Mouse (Mus musculus) liver, embryonic 13.5 days (tissue): ENCODE measurements around the gene Nelfa. TPM values are rescaled to one million over a fixed set of nuclear protein-coding genes. Genes with fewer than 3 reads are reported as not detected.
"Not testable (repeated sequence)": the region's sequence is repeated elsewhere in the genome, so short reads cannot be mapped to it uniquely, and the experiment has no call there.

Experiments used
- ATAC-seq: fragments of 200-750 bp; cut with Nextera tagmentation; 2 replicates; pipeline ENCODE4 v1.8.0; 2017; ENCODE audit warnings: low read depth, mild to moderate bottlenecking, moderate number of reproducible peaks, moderate library complexity
- DNase-seq: peaks from one replicate; pipeline ENCODE4 v3.0.0; 2022
- H3K27ac ChIP-seq: fragments of 300-500 bp; sonication (generic); 2 replicates; pipeline ENCODE4 v1.5.1; 2015; ENCODE audit warnings: moderate library complexity, mild to moderate bottlenecking, inconsistent platforms
- H3K27me3 ChIP-seq: fragments of 300-500 bp; sonication (generic); 2 replicates; pipeline ENCODE4 v1.6.1; 2015; ENCODE audit warnings: mild to moderate bottlenecking, inconsistent platforms
- H3K36me3 ChIP-seq: fragments of 300-500 bp; sonication (generic); 2 replicates; pipeline ENCODE4 v1.6.1; 2015; ENCODE audit warnings: mild to moderate bottlenecking, inconsistent platforms
- H3K4me1 ChIP-seq: fragments of 300-500 bp; sonication (generic); replicated peaks from 2 replicates; pipeline ENCODE4 v1.6.1; 2015; ENCODE audit warnings: inconsistent platforms
- H3K4me2 ChIP-seq: fragments of 300-500 bp; sonication (generic); 2 replicates; pipeline ENCODE4 v1.6.1; 2015; ENCODE audit warnings: inconsistent platforms, mild to moderate bottlenecking, moderate library complexity
- H3K4me3 ChIP-seq: fragments of 300-500 bp; sonication (generic); replicated peaks from 2 replicates; pipeline ENCODE4 v1.5.1; 2015; ENCODE audit warnings: mild to moderate bottlenecking, inconsistent platforms
- H3K9ac ChIP-seq: fragments of 300-500 bp; sonication (generic); 2 replicates; pipeline ENCODE4 v1.6.1; 2015; ENCODE audit warnings: mild to moderate bottlenecking, inconsistent platforms
- H3K9me3 ChIP-seq: fragments of 300-500 bp; sonication (generic); replicated peaks from 2 replicates; pipeline ENCODE4 v1.6.1; 2016; ENCODE audit warnings: inconsistent platforms
- WGBS: fragments of 180-500 bp; shearing (Covaris S2); methylation state at CpG from one replicate; pipeline ENCODE4 v1.1.7; 2015; ENCODE audit not compliant: insufficient replicate concordance; 5-methylcytosine and 5-hydroxymethylcytosine counted together
- polyA plus RNA-seq: library from polyadenylated mRNA; unstranded; fragments of >200 nt; fragmentation: Nextera tagmentation; extraction: Ambion mirVana; gene quantifications from 2 replicates; pipeline ENCODE4 v1.2.1, GENCODE M21; 2015

Gene Nelfa
- polyA plus RNA-seq, 1 experiment from 2014 or later, result 30.9 TPM

DNA sequence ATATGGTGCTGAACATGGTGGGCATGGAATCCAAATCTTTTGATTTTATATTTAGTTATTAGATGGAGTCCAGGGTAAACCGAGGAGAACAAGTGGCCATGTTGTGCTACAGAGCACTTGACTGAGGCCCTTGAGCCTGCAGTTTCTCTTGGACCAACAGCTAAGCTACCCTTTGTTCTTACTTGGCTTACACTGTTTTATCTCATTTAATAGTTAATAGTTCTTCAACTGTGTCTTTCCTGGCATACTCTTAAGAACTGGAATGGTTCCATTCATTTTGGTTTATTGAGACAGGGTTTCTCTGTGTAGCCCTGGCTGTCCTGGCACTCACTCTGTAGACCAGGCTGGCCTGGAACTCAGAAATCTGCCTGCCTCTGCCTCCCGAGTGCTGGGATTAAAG lies 19.6 kb downstream of the Nelfa start:
- not testable (repeated sequence) for H3K27ac ChIP-seq, DNase-seq, ATAC-seq, H3K9me3 ChIP-seq, H3K27me3 ChIP-seq, H3K4me1 ChIP-seq, H3K9ac ChIP-seq, H3K4me2 ChIP-seq, H3K4me3 ChIP-seq
- 83% methylated on average over 2 of the region's 2 CpGs for WGBS
- H3K36me3 ChIP-seq, result peaks cover 73% of the 10 kb centered on the region

DNA sequence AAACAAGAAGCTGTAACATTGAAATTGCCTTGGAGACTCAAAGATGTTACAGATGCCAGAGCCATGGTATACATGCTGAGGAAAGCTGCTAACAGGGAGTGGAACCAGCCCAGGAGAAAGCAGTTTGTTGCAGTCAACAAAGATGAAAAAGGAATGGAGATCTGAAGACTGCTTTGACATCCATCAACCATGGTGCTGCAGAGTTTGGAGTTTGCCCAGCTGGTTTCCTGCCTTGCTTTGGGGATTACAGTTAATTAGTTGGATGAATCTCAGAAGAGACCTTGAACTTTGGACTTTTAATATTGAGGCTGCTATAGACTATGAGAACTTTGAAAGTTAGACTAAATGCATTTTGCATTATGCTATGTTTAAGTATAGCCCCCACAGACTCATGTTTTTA lies 21.2 kb downstream of the Nelfa start:
- not testable (repeated sequence) for H3K4me1 ChIP-seq, H3K27me3 ChIP-seq, H3K4me2 ChIP-seq, H3K9me3 ChIP-seq, H3K27ac ChIP-seq, ATAC-seq, H3K9ac ChIP-seq, DNase-seq, H3K4me3 ChIP-seq
- peaks cover 57% of the 10 kb centered on the region for H3K36me3 ChIP-seq

DNA sequence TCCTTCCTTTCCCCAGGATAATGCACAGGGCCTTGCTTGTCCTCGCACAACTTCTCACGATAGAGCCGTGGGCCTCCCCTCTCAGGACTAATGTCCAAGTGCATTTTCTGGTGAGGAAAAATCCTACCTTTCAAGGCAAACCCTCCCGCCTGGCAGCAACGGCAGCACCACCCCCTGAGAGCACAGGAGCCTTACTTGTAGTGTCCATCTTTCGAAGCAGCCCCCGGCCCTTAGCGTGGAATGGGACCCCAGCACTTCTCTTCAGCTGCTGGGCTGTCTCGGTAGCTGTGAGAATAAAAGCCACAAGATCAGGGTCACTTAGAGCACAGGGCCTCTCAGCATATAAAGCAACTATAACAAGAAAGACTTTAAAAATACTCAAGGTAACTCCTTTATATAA lies 33.0 kb downstream of the Nelfa start:
- Histone ChIP-seq H3K27me3 (no peaks in the 10 kb centered on the region), H3K4me2 (no peak overlapping the region), H3K27ac (no peak overlapping the region), H3K9me3 (no peaks in the 10 kb centered on the region), H3K9ac (no peak overlapping the region), H3K4me3 (no peak overlapping the region), H3K4me1 (no peaks in the 10 kb centered on the region), H3K36me3 (peaks cover 52% of the 10 kb centered on the region)
- DNase-seq (no peak), ATAC-seq (no peak)
- 90% methylated on average over 9 of the region's 9 CpGs for WGBS

DNA sequence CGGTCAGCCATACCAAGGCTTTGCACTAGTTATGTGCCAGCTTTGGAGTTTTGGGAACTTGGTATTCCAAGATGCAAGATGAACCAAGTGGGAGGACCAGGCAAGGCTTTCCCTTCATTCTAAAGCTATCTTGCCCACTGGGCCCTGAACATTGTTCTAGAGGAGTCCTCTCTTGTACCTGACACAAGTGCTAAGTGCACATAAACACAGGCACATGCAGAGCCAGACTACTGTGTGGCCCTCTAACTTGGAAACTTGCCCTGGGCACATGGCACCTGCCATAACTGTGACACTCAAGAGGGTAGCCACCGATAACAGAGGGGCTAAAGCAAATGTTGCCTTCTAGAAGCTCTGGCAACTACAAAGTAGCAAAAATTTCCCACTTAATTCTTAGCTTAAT lies 33.5 kb downstream of the Nelfa start:
- Histone ChIP-seq H3K4me3 (no peak overlapping the region), H3K9ac (no peak overlapping the region), H3K27ac (no peak overlapping the region), H3K9me3 (no peaks in the 10 kb centered on the region), H3K4me1 (no peaks in the 10 kb centered on the region), H3K36me3 (peaks cover 57% of the 10 kb centered on the region), H3K4me2 (no peak overlapping the region), H3K27me3 (no peaks in the 10 kb centered on the region)
- no peak for ATAC-seq
- WGBS, result 97% methylated on average over 2 of the region's 2 CpGs
- DNase-seq, result no peak

DNA sequence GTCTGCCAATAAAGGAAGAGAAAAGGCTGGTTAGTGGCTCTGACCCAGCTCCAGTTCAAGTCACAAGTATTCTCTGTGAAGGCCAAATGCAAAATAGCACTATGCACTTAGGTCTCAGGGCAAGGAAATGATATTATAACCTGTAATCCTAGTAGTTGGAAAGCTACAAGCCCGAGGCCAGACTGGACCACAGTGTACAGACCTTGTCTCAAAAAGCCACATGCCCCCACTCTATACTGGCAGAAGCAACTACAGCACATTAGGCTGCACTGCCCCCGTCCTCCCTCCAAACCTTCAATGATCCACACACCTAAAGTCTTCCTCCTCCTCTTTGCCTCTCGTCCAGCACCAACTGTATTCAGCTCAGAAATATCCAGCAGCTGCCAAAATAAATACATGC lies 34.9 kb downstream of the Nelfa start:
- 84% methylated on average over 3 of the region's 3 CpGs for WGBS
- no peak for ATAC-seq
- no peaks in the 10 kb centered on the region for H3K9me3 ChIP-seq
- H3K36me3 ChIP-seq, result peaks cover 71% of the 10 kb centered on the region
- H3K4me2 ChIP-seq, result no peak overlapping the region
- no peaks in the 10 kb centered on the region for H3K4me1 ChIP-seq
- H3K27ac ChIP-seq, result no peak overlapping the region
- no peak overlapping the region for H3K4me3 ChIP-seq
- no peak overlapping the region for H3K9ac ChIP-seq
- no peak for DNase-seq
- no peaks in the 10 kb centered on the region for H3K27me3 ChIP-seq

DNA sequence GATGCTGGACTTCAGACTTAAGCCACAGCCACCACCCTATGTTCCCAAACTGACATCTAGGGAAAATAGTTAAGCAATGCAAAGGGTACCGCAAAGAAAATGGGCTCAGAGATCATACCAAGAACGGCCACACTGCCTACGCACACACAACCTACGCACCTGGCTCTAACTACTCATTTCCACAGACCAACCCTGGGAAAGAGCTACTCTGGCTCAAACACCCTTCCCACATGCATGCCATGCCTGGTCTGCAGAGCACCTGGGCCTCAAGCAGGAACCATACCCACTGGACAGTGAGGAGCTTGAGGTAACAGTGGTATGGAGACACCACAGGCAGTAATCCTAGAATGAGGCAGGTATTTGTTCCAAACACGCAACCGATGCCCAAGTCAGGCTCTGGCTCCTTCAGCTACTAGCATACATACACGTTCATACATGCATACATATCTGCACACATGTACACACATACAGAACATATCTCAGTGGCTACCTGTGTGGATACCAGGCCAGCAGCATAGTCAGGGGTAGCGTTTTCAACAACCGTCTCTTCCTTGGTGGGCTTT lies 35.4 kb downstream of the Nelfa start:
- DNase-seq (no peak), ATAC-seq (no peak)
- H3K36me3 ChIP-seq, result peaks cover 76% of the 10 kb centered on the region
- H3K27ac ChIP-seq, result no peak overlapping the region
- H3K4me3 ChIP-seq, result no peak overlapping the region
- no peak overlapping the region for H3K9ac ChIP-seq
- no peaks in the 10 kb centered on the region for H3K9me3 ChIP-seq
- no peaks in the 10 kb centered on the region for H3K4me1 ChIP-seq
- H3K27me3 ChIP-seq, result no peaks in the 10 kb centered on the region
- H3K4me2 ChIP-seq, result no peak overlapping the region
- 89% methylated on average over 9 of the region's 9 CpGs for WGBS

DNA sequence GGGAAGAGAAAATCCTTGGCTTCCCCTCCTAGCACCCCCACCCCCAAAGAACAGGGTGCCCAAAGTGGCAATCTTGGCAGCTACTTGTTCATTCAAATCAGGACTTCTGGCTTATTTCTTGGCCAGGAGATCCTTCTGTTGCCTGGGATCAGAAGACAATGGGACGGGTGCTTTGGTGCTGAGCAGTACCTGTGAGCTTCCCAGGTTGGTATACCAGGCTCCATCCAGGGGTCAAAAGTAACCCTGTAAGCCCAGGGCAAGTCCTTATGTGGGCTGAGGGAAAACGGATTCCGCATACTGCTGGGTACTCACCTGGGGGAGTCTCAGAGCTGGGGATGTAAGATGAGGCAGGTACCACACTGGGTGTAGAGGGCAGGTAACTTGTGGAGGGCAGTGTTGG lies 36.1 kb downstream of the Nelfa start:
- ATAC-seq, result no peak
- DNase-seq, result no peak
- H3K9me3 ChIP-seq, result no peaks in the 10 kb centered on the region
- H3K4me2 ChIP-seq, result no peak overlapping the region
- no peaks in the 10 kb centered on the region for H3K27me3 ChIP-seq
- H3K27ac ChIP-seq, result no peak overlapping the region
- WGBS, result 84% methylated on average over 3 of the region's 3 CpGs
- H3K9ac ChIP-seq, result no peak overlapping the region
- H3K4me1 ChIP-seq, result no peaks in the 10 kb centered on the region
- H3K36me3 ChIP-seq, result peaks cover 83% of the 10 kb centered on the region
- no peak overlapping the region for H3K4me3 ChIP-seq

DNA sequence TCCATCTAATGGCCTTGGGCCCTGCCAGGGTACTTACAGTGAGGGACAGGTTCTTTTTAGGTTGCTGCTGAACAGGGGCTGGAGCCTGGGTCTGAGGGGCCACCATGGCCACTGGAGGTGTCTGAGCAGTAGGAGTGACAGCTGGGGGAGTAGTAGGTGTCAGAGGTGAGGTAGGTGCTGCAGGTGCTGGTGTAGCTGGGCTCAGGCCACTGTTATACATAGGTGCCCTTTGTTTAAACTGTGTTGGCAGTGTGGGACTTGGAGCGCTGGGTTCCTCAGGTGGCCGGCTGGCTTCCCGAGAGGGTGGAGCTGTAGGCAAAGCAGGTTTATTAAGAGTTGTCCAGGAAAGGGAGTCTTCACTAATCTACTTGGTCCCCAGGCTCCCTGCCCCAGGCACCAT lies 37.0 kb downstream of the Nelfa start:
- peaks cover 92% of the 10 kb centered on the region for H3K36me3 ChIP-seq
- DNase-seq (no peak), ATAC-seq (peak; percentile 32; the same call in 1 of the 2 replicates)
- no peak overlapping the region for H3K27ac ChIP-seq
- no peaks in the 10 kb centered on the region for H3K27me3 ChIP-seq
- H3K4me3 ChIP-seq, result no peak overlapping the region
- H3K4me1 ChIP-seq, result no peaks in the 10 kb centered on the region
- no peak overlapping the region for H3K9ac ChIP-seq
- no peaks in the 10 kb centered on the region for H3K9me3 ChIP-seq
- no peak overlapping the region for H3K4me2 ChIP-seq
- WGBS, result 79% methylated on average over 3 of the region's 3 CpGs

DNA sequence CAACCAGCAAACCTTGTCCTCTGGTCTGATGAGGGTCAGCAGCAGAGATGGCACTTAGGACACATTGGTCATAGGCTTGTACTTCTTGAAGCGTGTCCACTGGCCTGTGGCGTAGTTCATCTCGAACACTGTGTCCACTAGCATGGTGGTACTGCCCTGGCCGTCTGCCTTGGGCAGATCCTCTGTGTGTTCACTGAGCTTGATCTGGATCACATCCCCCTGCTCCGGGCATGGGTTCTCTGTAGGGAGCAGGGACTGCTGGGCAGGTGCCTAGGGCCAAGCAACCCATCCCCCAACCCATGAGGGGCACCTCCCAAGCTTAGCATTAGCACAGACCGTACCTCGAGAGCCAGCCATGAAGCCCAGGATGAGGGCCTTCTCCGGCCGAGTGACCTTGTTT lies 37.5 kb downstream of the Nelfa start:
- H3K36me3 ChIP-seq, result peaks cover 97% of the 10 kb centered on the region
- H3K4me2 ChIP-seq, result no peak overlapping the region
- no peak overlapping the region for H3K27ac ChIP-seq
- no peaks in the 10 kb centered on the region for H3K9me3 ChIP-seq
- H3K9ac ChIP-seq, result no peak overlapping the region
- no peaks in the 10 kb centered on the region for H3K4me1 ChIP-seq
- no peak overlapping the region for H3K4me3 ChIP-seq
- H3K27me3 ChIP-seq, result no peaks in the 10 kb centered on the region
- DNase-seq, result no peak
- WGBS, result 81% methylated on average over 9 of the region's 9 CpGs
- no peak for ATAC-seq

DNA sequence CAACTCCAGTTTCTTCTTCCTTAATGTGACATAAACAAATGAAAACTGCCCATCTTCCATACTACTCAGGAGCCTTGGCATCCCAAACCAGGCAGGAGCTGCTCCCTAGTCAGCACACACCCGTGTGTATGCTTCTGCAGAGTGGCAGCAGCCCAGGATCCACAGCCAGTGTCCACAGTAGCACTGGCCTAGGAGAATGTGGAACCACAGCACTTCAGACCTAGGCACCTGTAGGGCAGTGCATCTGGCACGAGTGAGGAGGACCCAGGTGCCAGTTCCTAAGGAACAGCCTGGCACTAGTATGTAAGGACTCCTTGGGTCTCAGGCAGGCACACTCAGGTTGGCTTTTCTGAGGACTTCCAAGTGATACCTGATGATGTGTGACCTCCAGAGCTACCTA lies 39.1 kb downstream of the Nelfa start:
- peaks cover 100% of the 10 kb centered on the region for H3K36me3 ChIP-seq
- 80% methylated on average over 2 of the region's 2 CpGs for WGBS
- H3K27ac ChIP-seq, result no peak overlapping the region
- DNase-seq (no peak), ATAC-seq (no peak)
- H3K4me3 ChIP-seq, result no peak overlapping the region
- no peak overlapping the region for H3K4me2 ChIP-seq
- no peaks in the 10 kb centered on the region for H3K4me1 ChIP-seq
- no peaks in the 10 kb centered on the region for H3K9me3 ChIP-seq
- H3K9ac ChIP-seq, result no peak overlapping the region
- no peaks in the 10 kb centered on the region for H3K27me3 ChIP-seq

DNA sequence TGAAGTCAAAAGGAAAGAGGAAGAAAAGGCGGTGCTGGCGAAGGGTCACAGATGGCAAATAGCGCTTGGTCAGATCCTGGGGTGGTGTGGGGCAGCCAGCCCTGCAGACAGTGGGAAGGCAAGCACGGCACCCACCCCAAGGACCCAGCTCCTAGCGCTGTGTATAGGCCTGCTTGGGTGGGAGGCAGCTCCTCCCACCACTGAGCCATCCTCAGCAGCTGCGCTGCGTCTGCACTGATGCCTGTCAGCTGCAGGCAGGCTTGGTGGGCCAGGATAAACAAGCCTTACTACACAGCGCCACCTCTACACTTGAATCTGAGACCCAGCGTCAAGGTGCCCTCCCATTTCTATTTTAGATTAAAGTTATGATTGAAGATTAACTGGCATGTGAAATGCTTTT lies 41.1 kb downstream of the Nelfa start:
- WGBS, result 92% methylated on average over 9 of the region's 9 CpGs
- Histone ChIP-seq H3K36me3 (peaks cover 100% of the 10 kb centered on the region), H3K27ac (no peak overlapping the region), H3K27me3 (no peaks in the 10 kb centered on the region), H3K4me3 (no peak overlapping the region), H3K4me1 (no peaks in the 10 kb centered on the region), H3K9ac (no peak overlapping the region), H3K4me2 (no peak overlapping the region), H3K9me3 (no peaks in the 10 kb centered on the region)
- ATAC-seq (no peak), DNase-seq (no peak)

DNA sequence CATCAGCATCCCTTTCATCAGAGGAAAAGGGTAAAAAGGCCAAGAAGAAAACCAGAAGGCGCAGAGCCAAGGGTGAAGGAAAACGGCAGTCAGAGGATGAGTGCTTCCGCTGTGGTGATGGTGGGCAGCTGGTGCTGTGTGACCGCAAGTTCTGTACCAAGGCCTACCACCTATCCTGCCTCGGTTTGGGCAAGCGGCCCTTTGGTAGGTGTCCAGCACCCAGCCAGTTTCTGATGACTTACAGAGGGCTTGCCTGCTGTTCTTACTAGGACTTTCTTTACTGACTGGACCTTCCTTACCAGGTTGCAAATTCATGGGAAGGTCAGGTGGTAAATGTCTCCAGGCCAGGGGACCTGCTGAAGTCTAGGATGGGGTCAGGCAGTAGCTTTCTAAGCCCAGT lies 42.8 kb downstream of the Nelfa start:
- H3K27ac ChIP-seq, result no peak overlapping the region
- ATAC-seq, result no peak
- 91% methylated on average over 6 of the region's 6 CpGs for WGBS
- H3K4me1 ChIP-seq, result no peaks in the 10 kb centered on the region
- no peak overlapping the region for H3K4me2 ChIP-seq
- no peaks in the 10 kb centered on the region for H3K27me3 ChIP-seq
- H3K36me3 ChIP-seq, result peaks cover 100% of the 10 kb centered on the region
- H3K9me3 ChIP-seq, result no peaks in the 10 kb centered on the region
- H3K4me3 ChIP-seq, result no peak overlapping the region
- no peak for DNase-seq
- no peak overlapping the region for H3K9ac ChIP-seq
